Mouse (Mus musculus) neutrophil, adult 83 days (primary cell): ENCODE results near the gene Olfr994. TPM values are rescaled to one million over a fixed set of nuclear protein-coding genes. Genes with fewer than 3 reads are reported as not detected.

ENCODE experiments used
- total RNA-seq, 2 experiments: library from RNA; stranded (reverse); gene quantifications; one replicate each; pipeline ENCODE4 v1.2.4; 2023

Gene Olfr994
- total RNA-seq = not detected

GRCm38 (mm10) chr2:85436351-85436750 lies at the start of gene Olfr994:
TSS of gene Olfr994 (minus strand) at chr2:85436451.

GRCm38 (mm10) chr2:85443539-85443938 lies 7.3 kb upstream of the Olfr994 start, which contains the start of gene Olfr995:
TSS of gene Olfr995 (minus strand) at chr2:85443639.

GRCm38 (mm10) chr2:85414777-85415176 lies 21.5 kb downstream of the Olfr994 start, which contains the start of gene Olfr993:
TSS of gene Olfr993 (minus strand) at chr2:85414877.

GRCm38 (mm10) chr2:85409369-85409768 lies 26.9 kb downstream of the Olfr994 start, which contains the start of gene Olfr992:
TSS of gene Olfr992 (minus strand) at chr2:85409469.

Other genes with a start within 250 kb of the Olfr994 start
- not detected for gene Lrrc55, start 239.3 kb downstream of the Olfr994 start, total RNA-seq
- gene Olfr987, start 97.1 kb downstream of the Olfr994 start, total RNA-seq = not detected
- not detected for gene Olfr988, start 73.2 kb downstream of the Olfr994 start, total RNA-seq
- not detected for gene Olfr992, start 27.0 kb downstream of the Olfr994 start, total RNA-seq
- gene Olfr993, start 21.6 kb downstream of the Olfr994 start, total RNA-seq = not detected
- gene Olfr995, start 7.2 kb upstream of the Olfr994 start, total RNA-seq = not detected
- gene 4833423E24Rik, start 82.6 kb upstream of the Olfr994 start, total RNA-seq = not detected
- gene Olfr996, start 142.8 kb upstream of the Olfr994 start, total RNA-seq = not detected
- gene Olfr998, start 152.5 kb upstream of the Olfr994 start, total RNA-seq = not detected
- not detected for gene Olfr1000, start 175.5 kb upstream of the Olfr994 start, total RNA-seq
- not detected for gene Olfr1002, start 214.3 kb upstream of the Olfr994 start, total RNA-seq
- gene Olfr154, start 228.0 kb upstream of the Olfr994 start, total RNA-seq = not detected
- not detected for gene Olfr1006, start 242.3 kb upstream of the Olfr994 start, total RNA-seq